8 mouse cellular contexts compared by ENCODE assay signal in genomic region chr13:43300906-43301305, GRCm38 (mm10). TPM values are rescaled to one million over a fixed set of nuclear protein-coding genes. Genes with fewer than 3 reads are reported as not detected.
DNase-seq lines count a peak whose midpoint lies in the region; ATAC-seq and TF ChIP-seq lines count a peak whose summit lies in the region.

No protein-coding gene starts in this region.

- peak overlapping the region; percentile 17; the same call in 1 of the 2 replicates for H3K9ac ChIP-seq in ES-E14 (ENCODE audit: insufficient read depth, low read depth, low read length, poor library complexity, severe bottlenecking)
- H3K9ac ChIP-seq in forebrain, embryonic 12.5 days = no peak overlapping the region

- H3K27me3 ChIP-seq in forebrain, embryonic 12.5 days = peaks cover 58% of the 10 kb centered on the region

- peak overlapping the region; percentile 69 for H3K4me3 ChIP-seq in layer of hippocampus, adult 2 months
- peak overlapping the region in 1 of 2 experiments; percentile 3; a peak in 1 of 4 replicates for H3K4me3 ChIP-seq in ES-E14 (ENCODE audit: insufficient read depth in 1 of 2, low read depth in 1 of 2, low read length in 2 of 2, poor library complexity in 1 of 2, severe bottlenecking in 1 of 2)
- H3K4me3 ChIP-seq in forebrain, embryonic 12.5 days (replicated peaks) = no peak overlapping the region

- H3K36me3 ChIP-seq in ES-E14 (ENCODE audit: control insufficient read depth, insufficient read depth, low read length, poor library complexity, severe bottlenecking) = no peaks in the 10 kb centered on the region
- no peaks in the 10 kb centered on the region for H3K36me3 ChIP-seq in forebrain, embryonic 12.5 days (replicated peaks)

- DNase-seq in layer of hippocampus, adult 2 months (ENCODE audit: low spot score in 2 of 2) = no peak
- DNase-seq in layer of hippocampus, postnatal 25 days (ENCODE audit: extremely low spot score in 1 of 2, low spot score in 1 of 2) = no peak
- DNase-seq in ES-E14 (ENCODE audit: low read depth, low spot score) = no peak
- DNase-seq in naive thymus-derived CD4-positive, alpha-beta T cell, adult 2 months (ENCODE audit: low read depth) = peak; percentile 67
- no peak for DNase-seq in embryo, embryonic 9.5 days (ENCODE audit: extremely low spot score)
- no peak for DNase-seq in left cerebral cortex, adult 11 months (ENCODE audit: low spot score)
- DNase-seq in frontal cortex, adult 2 months (ENCODE audit: extremely low spot score in 1 of 2, low spot score in 1 of 2) = no peak

- TF ChIP-seq CTCF in layer of hippocampus, adult 2 months (conservative IDR thresholded peaks at IDR 0.05) = no peak

- no peak for ATAC-seq in forebrain, embryonic 12.5 days (ENCODE audit: low FRiP score)

- in situ Hi-C loops in ES-E14 (cut with MboI; ENCODE audit: low sequenced_read_pairs in 2 of 2, unreplicated experiment in 2 of 2) = no loop called here

- peak overlapping the region; percentile 98 for H3K27ac ChIP-seq in layer of hippocampus, adult 2 months
- H3K27ac ChIP-seq in ES-E14 (ENCODE audit: insufficient read depth, low read depth, low read length, poor library complexity, severe bottlenecking) = no peak overlapping the region
- H3K27ac ChIP-seq in forebrain, embryonic 12.5 days = no peak overlapping the region

- no peaks in the 10 kb centered on the region for H3K9me3 ChIP-seq in ES-E14 (ENCODE audit: control insufficient read depth, insufficient read depth, low read depth, low read length)
- no peaks in the 10 kb centered on the region for H3K9me3 ChIP-seq in forebrain, embryonic 12.5 days

- H3K4me1 ChIP-seq in ES-E14 (ENCODE audit: control insufficient read depth in 2 of 2, insufficient read depth in 2 of 2, low read length in 2 of 2, poor library complexity in 1 of 2) = peaks cover 12 to 35% of the 10 kb centered on the region in 2 experiments
- peaks cover 45% of the 10 kb centered on the region for H3K4me1 ChIP-seq in forebrain, embryonic 12.5 days

- peak overlapping the region; percentile 99; the same call in 1 of the 2 replicates for H3K4me2 ChIP-seq in forebrain, embryonic 12.5 days

- 46% methylated on average over 9 of the region's 9 CpGs for WGBS in forebrain, embryonic 12.5 days

TF ChIP-seq in ES-E14, 5 proteins besides CTCF, POLR2A, EP300 and RAD21:
- no peak for TF ChIP-seq ZNF384 (IDR thresholded peaks at IDR 0.05; ENCODE audit: low read depth, low read length)
- TF ChIP-seq MAFK (IDR thresholded peaks at IDR 0.05; ENCODE audit: insufficient read depth, low read depth, low read length) = no peak
- no peak for TF ChIP-seq ZC3H11A (IDR thresholded peaks at IDR 0.05; ENCODE audit: borderline replicate concordance, low read depth, low read length)
- no peak for TF ChIP-seq CHD2 (IDR thresholded peaks at IDR 0.05; ENCODE audit: low read depth, low read length)
- no peak for TF ChIP-seq HCFC1 (IDR thresholded peaks at IDR 0.05; ENCODE audit: borderline replicate concordance, insufficient read depth, low read length)
TF ChIP-seq in ES-E14: peak in this region for 0.

RNA-seq across cellular contexts. Expression of gene Gfod1, which starts 3.1 kb away (rescaled TPM):
- 10 to 100 TPM; 94.6 to 99.3 TPM for total RNA-seq in layer of hippocampus, adult 2 months (2021)
- 10 to 100 TPM; 86.7 to 93.1 TPM for total RNA-seq in layer of hippocampus, postnatal 25 days (2021)
- 4.8 and 6.3 TPM in 2 replicates for total RNA-seq in ES-E14 (2012; rRNA removed)
- polyA plus RNA-seq in forebrain, embryonic 12.5 days (2016; fragmentation: Nextera tagmentation; extraction: Ambion mirVana) = 0.97 and 1.1 TPM in 2 replicates
- polyA plus RNA-seq in frontal cortex, adult 2 months (2012; rRNA removed) = 27.0 and 29.0 TPM in 2 replicates

Comparison
In these comparisons a context has a peak if more than half of its experiments do, and no peak if none do; other contexts are left out.
1. RNA of gene Gfod1, which starts 3.1 kb away (total RNA-seq): 94.6 to 99.3 TPM in layer of hippocampus, adult 2 months and 86.7 to 93.1 TPM in layer of hippocampus, postnatal 25 days; 4.8 to 6.3 TPM in ES-E14; every median in the first group is over 10 times any median in the second.